Mouse (Mus musculus) CH12.LX (cell line): Measurements from ENCODE around the gene Atp2c2.

Experiments used
- CHD2 ChIP-seq: IDR thresholded peaks from 2 replicates; pipeline ENCODE4 v1.6.1; 2011; ENCODE audit warnings: low read length, improper control_type of control experiment
- CTCF ChIP-seq, 2 experiments: IDR thresholded peaks in 1 of 2; conservative IDR thresholded peaks in 1 of 2; 2 replicates each; pipeline ENCODE4 v1.5.1; 2011 to 2012; ENCODE audit warnings: low read depth in 2 of 2, low read length in 2 of 2, improper control_type of control experiment in 1 of 2, inconsistent platforms in 1 of 2, mild to moderate bottlenecking in 1 of 2, moderate library complexity in 1 of 2
- E2F4 ChIP-seq: IDR thresholded peaks from 2 replicates; pipeline ENCODE4 v1.6.1; 2011; ENCODE audit warnings: low read depth, low read length, improper control_type of control experiment; ENCODE audit not compliant: insufficient replicate concordance
- IRF4 ChIP-seq: IDR thresholded peaks from 2 replicates; pipeline ENCODE4 v1.6.1; 2014; ENCODE audit warnings: low read depth, mild to moderate bottlenecking, inconsistent platforms, low read length, improper control_type of control experiment
- MAZ ChIP-seq: IDR thresholded peaks from 2 replicates; pipeline ENCODE4 v1.6.1; 2012; ENCODE audit warnings: low read depth, mild to moderate bottlenecking, inconsistent platforms, low read length, improper control_type of control experiment, moderate library complexity
- MYC ChIP-seq: IDR thresholded peaks from 2 replicates; pipeline ENCODE4 v1.6.1; 2011; ENCODE audit warnings: low read depth, mild to moderate bottlenecking, improper control_type of control experiment, low read length
- NELFE ChIP-seq: IDR thresholded peaks from 2 replicates; pipeline ENCODE4 v1.6.1; 2011; ENCODE audit warnings: low read depth, low read length, improper control_type of control experiment
- POLR2A ChIP-seq: IDR thresholded peaks from 2 replicates; pipeline ENCODE4 v1.6.1; 2011; ENCODE audit warnings: low read depth, mild to moderate bottlenecking, improper control_type of control experiment, low read length

GRCm38 (mm10) chr8:119795651-119796050, 95.8 kb downstream of the Atp2c2 start:
- TF ChIP-seq E2F4 (no peak), CTCF (conservative IDR thresholded peaks at IDR 0.05 in 1 of 2, IDR thresholded peaks at IDR 0.05 in 1 of 2; ENCODE audit: low read depth in 2 of 2, low read length in 2 of 2) (no peak), POLR2A (no peak), NELFE (no peak), CHD2 (no peak), MYC (no peak), IRF4 (no peak), MAZ (no peak)
